9 mouse cellular contexts compared by ENCODE assay signal in genomic region chr15:57589404-57590377, GRCm38 (mm10).
A peak's percentile ranks its signal among the peaks of the same experiment; 100 is the strongest.
DNase-seq lines count a peak whose midpoint lies in the region; ATAC-seq and TF ChIP-seq lines count a peak whose summit lies in the region.
"Had no signal": no experiment of that assay in that cellular context is flagged by ENCODE, and none has a peak within 500 bp of the region (broad histone marks: within the 10 kb centered on the region; RNA-seq: fewer than 3 reads in every experiment).

No protein-coding gene starts in this region.

- no peak overlapping the region for H3K4me3 ChIP-seq in forebrain, embryonic 12.5 days (replicated peaks)
- no peak overlapping the region for H3K4me3 ChIP-seq in stomach, embryonic 15.5 days (replicated peaks)
- H3K4me3 ChIP-seq: erythroblast, embryonic 14.5 days had no signal

- peaks cover 20% of the 10 kb centered on the region for H3K4me1 ChIP-seq in forebrain, embryonic 12.5 days
- H3K4me1 ChIP-seq in stomach, embryonic 15.5 days, result peaks cover 12% of the 10 kb centered on the region

- peak; percentile 31 for DNase-seq in adrenal gland, postnatal 14 days
- DNase-seq in adrenal gland, adult (ENCODE audit: inconsistent age in 2 of 2, low spot score in 1 of 2), result no peak
- peak; percentile 91 for DNase-seq in brain, embryonic 14.5 days (ENCODE audit: low read depth)
- peak; percentile 58 for DNase-seq in left cerebral cortex, postnatal 4 days
- DNase-seq in lung, adult 18-20 months, result no peak

- H3K27ac ChIP-seq in forebrain, embryonic 12.5 days, result peak overlapping the region; percentile 50; the same call in 1 of the 2 replicates
- peak overlapping the region; percentile 48; the same call in 1 of the 2 replicates for H3K27ac ChIP-seq in stomach, embryonic 15.5 days

- H3K4me2 ChIP-seq in forebrain, embryonic 12.5 days, result peak overlapping the region; percentile 38
- no peak overlapping the region for H3K4me2 ChIP-seq in stomach, embryonic 15.5 days

- intact Hi-C loops in left cerebral cortex, postnatal 4 days (cut with DNase I), result loop anchor here (10.0 kb wide), 2 partner anchors 285 to 435 kb away; no protein-coding TSS in a partner anchor

- TF ChIP-seq CTCF in brain, embryonic 14.5 days (IDR thresholded peaks at IDR 0.05; ENCODE audit: borderline replicate concordance, extremely low read depth, insufficient read depth, insufficient read length), result no peak

- H3K9ac ChIP-seq in forebrain, embryonic 12.5 days, result no peak overlapping the region
- no peak overlapping the region for H3K9ac ChIP-seq in stomach, embryonic 15.5 days

- no peaks in the 10 kb centered on the region for H3K9me3 ChIP-seq in forebrain, embryonic 12.5 days
- no peaks in the 10 kb centered on the region for H3K9me3 ChIP-seq in stomach, embryonic 15.5 days

- no peaks in the 10 kb centered on the region for H3K36me3 ChIP-seq in forebrain, embryonic 12.5 days (replicated peaks)
- H3K36me3 ChIP-seq in stomach, embryonic 15.5 days, result no peaks in the 10 kb centered on the region

- TF ChIP-seq POLR2A in brain, embryonic 14.5 days (IDR thresholded peaks at IDR 0.05; ENCODE audit: borderline replicate concordance, extremely low read depth, insufficient read depth, insufficient read length, poor library complexity, severe bottlenecking), result no peak

- H3K27me3 ChIP-seq in forebrain, embryonic 12.5 days, result no peaks in the 10 kb centered on the region
- H3K27me3 ChIP-seq in stomach, embryonic 15.5 days (replicated peaks), result no peaks in the 10 kb centered on the region

- 32% methylated on average over 10 of the region's 12 CpGs for WGBS in forebrain, embryonic 12.5 days
- 34% methylated on average over 10 of the region's 12 CpGs for WGBS in stomach, embryonic 15.5 days

- peak; percentile 71 for ATAC-seq in forebrain, embryonic 12.5 days (ENCODE audit: low FRiP score)
- ATAC-seq in stomach, embryonic 15.5 days (ENCODE audit: insufficient read depth, low FRiP score, low read depth), result peak; percentile 80; the same call in 1 of the 2 replicates
- no peak for ATAC-seq in erythroid progenitor cell, adult 5-6 weeks (replicated peaks; ENCODE audit: low FRiP score, poor library complexity, severe bottlenecking)

Comparison
In these comparisons a context has a peak if more than half of its experiments do, and no peak if none do; other contexts are left out.
1. DNase-seq: peak in adrenal gland, postnatal 14 days (single experiment), brain, embryonic 14.5 days (single experiment) and left cerebral cortex, postnatal 4 days (single experiment); none in adrenal gland, adult (0 of 2) and lung, adult 18-20 months (0 of 2).